Comparison of ENCODE assay signal across 8 mouse cellular contexts in genomic region chr7:142458026-142458425, GRCm38 (mm10). TPM values are rescaled to one million over a fixed set of nuclear protein-coding genes. Genes with fewer than 3 reads are reported as not detected.
DNase-seq lines count a peak whose midpoint lies in the region; ATAC-seq and TF ChIP-seq lines count a peak whose summit lies in the region.

No protein-coding gene starts in this region.

- no peak for ATAC-seq in hindbrain, embryonic 16.5 days
- peak; percentile 56 for ATAC-seq in megakaryocyte progenitor cell, adult 5-6 weeks (replicated peaks; ENCODE audit: poor library complexity)

- TF ChIP-seq CTCF in spleen, adult 2 months (IDR thresholded peaks at IDR 0.05; ENCODE audit: extremely low read depth, insufficient read depth, insufficient read length, insufficient replicate concordance): no peak
- no peak for TF ChIP-seq CTCF in embryonic fibroblast, embryonic 13.5 days (IDR thresholded peaks at IDR 0.05; ENCODE audit: borderline replicate concordance, insufficient read depth, low read length)

- H3K4me1 ChIP-seq in spleen, adult 2 months (ENCODE audit: control insufficient read depth, insufficient read depth, insufficient read length): peaks cover 24% of the 10 kb centered on the region
- H3K4me1 ChIP-seq in embryonic fibroblast, embryonic 13.5 days (ENCODE audit: control insufficient read depth, insufficient read depth, low read length): peaks cover 28% of the 10 kb centered on the region
- H3K4me1 ChIP-seq in hindbrain, embryonic 16.5 days (ENCODE audit: control insufficient read depth, insufficient read depth, low read depth, low read length): peaks cover 8% of the 10 kb centered on the region

- H3K4me2 ChIP-seq in hindbrain, embryonic 16.5 days (ENCODE audit: low read length): no peak overlapping the region

- no peak overlapping the region for H3K9ac ChIP-seq in hindbrain, embryonic 16.5 days (ENCODE audit: low read depth, low read length)

- 29% methylated on average over 2 of the region's 2 CpGs for WGBS in spleen, adult 2 months
- 38% methylated on average over 2 of the region's 2 CpGs for WGBS in hindbrain, embryonic 16.5 days

- H3K27ac ChIP-seq in spleen, adult 2 months (ENCODE audit: insufficient read depth, low read length): peak overlapping the region; percentile 35
- peak overlapping the region; percentile 100 for H3K27ac ChIP-seq in embryonic fibroblast, embryonic 13.5 days (ENCODE audit: insufficient read depth, low read length)
- peak overlapping the region; percentile 74 for H3K27ac ChIP-seq in hindbrain, embryonic 16.5 days (ENCODE audit: low read depth, low read length)

- DNase-seq in spleen, adult 2 months (ENCODE audit: low read depth in 1 of 2, low spot score in 2 of 2): no peak
- DNase-seq in spleen, adult 18-20 months: no peak
- DNase-seq in frontal cortex, postnatal 10 days (ENCODE audit: low spot score in 2 of 2): no peak
- no peak for DNase-seq in natural killer cell, adult 2 months (ENCODE audit: low spot score in 2 of 2)
- DNase-seq in T-cell, adult 2 months (ENCODE audit: low spot score): no peak

- H3K36me3 ChIP-seq in spleen, adult 2 months (ENCODE audit: control insufficient read depth, insufficient read depth, low read length): no peaks in the 10 kb centered on the region
- H3K36me3 ChIP-seq in hindbrain, embryonic 16.5 days (ENCODE audit: control insufficient read depth, insufficient read depth, low read length): no peaks in the 10 kb centered on the region

- TF ChIP-seq POLR2A in spleen, adult 2 months (IDR thresholded peaks at IDR 0.05; ENCODE audit: low read depth, low read length): no peak
- TF ChIP-seq POLR2A in embryonic fibroblast, embryonic 13.5 days (IDR thresholded peaks at IDR 0.05; ENCODE audit: low read depth, low read length): no peak

- H3K4me3 ChIP-seq in spleen, adult 2 months (ENCODE audit: extremely low read depth, insufficient read depth, insufficient read length): no peak overlapping the region
- H3K4me3 ChIP-seq in embryonic fibroblast, embryonic 13.5 days (ENCODE audit: insufficient read depth, low read length): no peak overlapping the region
- no peak overlapping the region for H3K4me3 ChIP-seq in hindbrain, embryonic 16.5 days (ENCODE audit: low read length)

- H3K27me3 ChIP-seq in spleen, adult 2 months (ENCODE audit: control insufficient read depth, insufficient read depth, low read length): no peaks in the 10 kb centered on the region
- H3K27me3 ChIP-seq in hindbrain, embryonic 16.5 days (replicated peaks; ENCODE audit: control insufficient read depth, insufficient read depth, low read length): no peaks in the 10 kb centered on the region

- H3K9me3 ChIP-seq in hindbrain, embryonic 16.5 days (ENCODE audit: control insufficient read depth, low read length): no peaks in the 10 kb centered on the region

RNA-seq across cellular contexts. Expression of gene Lsp1, which starts 2.6 kb away (rescaled TPM):
- 368 and 410 TPM in 2 replicates for polyA plus RNA-seq in spleen, adult 2 months (2012; rRNA removed)
- 114 and 159 TPM in 2 replicates for polyA plus RNA-seq in embryonic fibroblast, embryonic 13.5 days (2011; ENCODE audit: insufficient read length, low read depth, missing spikeins)
- polyA plus RNA-seq in hindbrain, embryonic 16.5 days (2015; fragmentation: Nextera tagmentation; extraction: Ambion mirVana): 5.5 and 6.0 TPM in 2 replicates
- 45.9 and 75.5 TPM in 2 replicates for total RNA-seq in megakaryocyte progenitor cell, adult 5-6 weeks (2015)
- 65.5 and 67.5 TPM in 2 replicates for total RNA-seq in megakaryocyte progenitor cell, adult 5-6 weeks (2017)

RNA-seq across cellular contexts. Expression of gene Tnni2, which starts 16.4 kb away (rescaled TPM):
- 3.0 and 3.9 TPM in 2 replicates for polyA plus RNA-seq in spleen, adult 2 months (2012; rRNA removed)
- 1.1 TPM in 1 of 2 replicates, not detected in the other for polyA plus RNA-seq in embryonic fibroblast, embryonic 13.5 days (2011; ENCODE audit: insufficient read length, low read depth, missing spikeins)
- polyA plus RNA-seq in hindbrain, embryonic 16.5 days (2015; fragmentation: Nextera tagmentation; extraction: Ambion mirVana): 2.0 and 22.5 TPM in 2 replicates
- total RNA-seq in megakaryocyte progenitor cell, adult 5-6 weeks (2015): 6.0 and 8.0 TPM in 2 replicates
- 2.4 and 7.7 TPM in 2 replicates for total RNA-seq in megakaryocyte progenitor cell, adult 5-6 weeks (2017)

RNA-seq across cellular contexts. Expression of gene Syt8, which starts 23.4 kb away (rescaled TPM):
- 0.94 and 1.1 TPM in 2 replicates for polyA plus RNA-seq in spleen, adult 2 months (2012; rRNA removed)
- polyA plus RNA-seq in embryonic fibroblast, embryonic 13.5 days (2011; ENCODE audit: insufficient read length, low read depth, missing spikeins): 1.3 and 2.4 TPM in 2 replicates
- polyA plus RNA-seq in hindbrain, embryonic 16.5 days (2015; fragmentation: Nextera tagmentation; extraction: Ambion mirVana): not detected in 2 replicates
- not detected in 2 replicates for total RNA-seq in megakaryocyte progenitor cell, adult 5-6 weeks (2015)
- not detected in 2 replicates for total RNA-seq in megakaryocyte progenitor cell, adult 5-6 weeks (2017)

RNA-seq across cellular contexts. Expression of gene Tnnt3, which starts 40.6 kb away (rescaled TPM):
- 1.6 and 1.8 TPM in 2 replicates for polyA plus RNA-seq in spleen, adult 2 months (2012; rRNA removed)
- polyA plus RNA-seq in embryonic fibroblast, embryonic 13.5 days (2011; ENCODE audit: insufficient read length, low read depth, missing spikeins): 1.4 TPM in 2 replicates
- polyA plus RNA-seq in hindbrain, embryonic 16.5 days (2015; fragmentation: Nextera tagmentation; extraction: Ambion mirVana): 3.1 and 25.7 TPM in 2 replicates
- 0.20 TPM in 1 of 2 replicates, not detected in the other for total RNA-seq in megakaryocyte progenitor cell, adult 5-6 weeks (2015)
- not detected in 2 replicates for total RNA-seq in megakaryocyte progenitor cell, adult 5-6 weeks (2017)

Comparison
In these comparisons a context has a peak if more than half of its experiments do, and no peak if none do; other contexts are left out.
1. H3K27ac ChIP-seq: peak in every context shown above with its lines; median percentile 100 in embryonic fibroblast, embryonic 13.5 days; 74 in hindbrain, embryonic 16.5 days; 35 in spleen, adult 2 months.
2. RNA of gene Lsp1, which starts 2.6 kb away (polyA plus RNA-seq): 368 to 410 TPM in spleen, adult 2 months and 114 to 159 TPM in embryonic fibroblast, embryonic 13.5 days; 5.5 to 6.0 TPM in hindbrain, embryonic 16.5 days; every median in the first group is over 10 times any median in the second.